8 mouse cellular contexts compared by ENCODE assay signal in genomic region chr11:69408541-69409377, GRCm38 (mm10). TPM values are rescaled to one million over a fixed set of nuclear protein-coding genes. Genes with fewer than 3 reads are reported as not detected.
DNase-seq lines count a peak whose midpoint lies in the region; ATAC-seq and TF ChIP-seq lines count a peak whose summit lies in the region.

No protein-coding gene starts in this region.

- WGBS in bone marrow, adult 2 months = under 1% methylated on average over 33 of the region's 33 CpGs
- 1% methylated on average over 33 of the region's 33 CpGs for WGBS in heart, embryonic 11.5 days (ENCODE audit: insufficient replicate concordance)
- under 1% methylated on average over 33 of the region's 33 CpGs for WGBS in kidney, embryonic 15.5 days
- under 1% methylated on average over 33 of the region's 33 CpGs for WGBS in midbrain, postnatal 0 days

- peak overlapping the region; percentile 92 for H3K9ac ChIP-seq in heart, embryonic 11.5 days (ENCODE audit: low read depth, low read length)
- H3K9ac ChIP-seq in kidney, embryonic 15.5 days = peak overlapping the region; percentile 83
- peak overlapping the region; percentile 98 for H3K9ac ChIP-seq in midbrain, postnatal 0 days (replicated peaks; ENCODE audit: low read length, poor library complexity, severe bottlenecking)

- H3K9me3 ChIP-seq in erythroblast, embryonic 14.5 days (ENCODE audit: control insufficient read depth, low read length) = no peaks in the 10 kb centered on the region
- no peaks in the 10 kb centered on the region for H3K9me3 ChIP-seq in heart, embryonic 11.5 days (replicated peaks; ENCODE audit: control insufficient read depth, low read length)
- no peaks in the 10 kb centered on the region for H3K9me3 ChIP-seq in kidney, embryonic 15.5 days (replicated peaks)
- H3K9me3 ChIP-seq in midbrain, postnatal 0 days (ENCODE audit: low read length) = no peaks in the 10 kb centered on the region

- ATAC-seq in heart, embryonic 11.5 days (replicated peaks; ENCODE audit: insufficient number of reproducible peaks, low FRiP score, low TSS enrichment) = peak; percentile 70
- peak; percentile 73 for ATAC-seq in kidney, embryonic 15.5 days (replicated peaks; ENCODE audit: low FRiP score)
- ATAC-seq in midbrain, postnatal 0 days (ENCODE audit: low FRiP score) = peak; percentile 67

- H3K27me3 ChIP-seq in erythroblast, embryonic 14.5 days (ENCODE audit: control insufficient read depth) = no peaks in the 10 kb centered on the region
- no peaks in the 10 kb centered on the region for H3K27me3 ChIP-seq in heart, embryonic 11.5 days (ENCODE audit: control insufficient read depth, insufficient read depth, low read length)
- no peaks in the 10 kb centered on the region for H3K27me3 ChIP-seq in kidney, embryonic 15.5 days
- no peaks in the 10 kb centered on the region for H3K27me3 ChIP-seq in midbrain, postnatal 0 days (ENCODE audit: insufficient read depth, low read length)

- H3K4me1 ChIP-seq in bone marrow, adult 2 months (ENCODE audit: control insufficient read depth, insufficient read depth, low read length) = peaks cover 5% of the 10 kb centered on the region; the same call in 1 of the 2 replicates
- peaks cover 67% of the 10 kb centered on the region for H3K4me1 ChIP-seq in erythroblast, embryonic 14.5 days (ENCODE audit: control insufficient read depth)
- H3K4me1 ChIP-seq in heart, embryonic 11.5 days (ENCODE audit: control insufficient read depth, insufficient read depth, low read length) = peaks cover 30% of the 10 kb centered on the region
- H3K4me1 ChIP-seq in kidney, embryonic 15.5 days = peaks cover 47% of the 10 kb centered on the region
- H3K4me1 ChIP-seq in midbrain, postnatal 0 days (ENCODE audit: insufficient read depth, low read length) = peaks cover 27% of the 10 kb centered on the region

- peak overlapping the region; percentile 96 for H3K27ac ChIP-seq in bone marrow, adult 2 months (ENCODE audit: control insufficient read depth, insufficient read depth, low read depth, low read length, poor library complexity)
- H3K27ac ChIP-seq in heart, embryonic 11.5 days (ENCODE audit: low read depth, low read length) = peak overlapping the region; percentile 98
- peak overlapping the region; percentile 97 for H3K27ac ChIP-seq in kidney, embryonic 15.5 days
- H3K27ac ChIP-seq in midbrain, postnatal 0 days (ENCODE audit: low read depth, low read length) = peak overlapping the region; percentile 89

- TF ChIP-seq POLR2A in bone marrow, adult 2 months (IDR thresholded peaks at IDR 0.05; ENCODE audit: borderline replicate concordance, control insufficient read depth, low read depth, low read length) = peak; percentile 79; the same call in 1 of the 2 replicates

- peak overlapping the region; percentile 99 for H3K4me2 ChIP-seq in heart, embryonic 11.5 days
- H3K4me2 ChIP-seq in kidney, embryonic 15.5 days = peak overlapping the region; percentile 95
- H3K4me2 ChIP-seq in midbrain, postnatal 0 days (ENCODE audit: low read depth, low read length, poor library complexity, severe bottlenecking) = peak overlapping the region; percentile 94

- no peak for TF ChIP-seq CTCF in bone marrow, adult 2 months (IDR thresholded peaks at IDR 0.05; ENCODE audit: control insufficient read depth, insufficient read depth, low read length)
- no peak for TF ChIP-seq CTCF in midbrain, postnatal 0 days (IDR thresholded peaks at IDR 0.05)

- peak overlapping the region; percentile 98 for H3K4me3 ChIP-seq in bone marrow, adult 2 months (replicated peaks; ENCODE audit: control insufficient read depth, low read depth, low read length)
- H3K4me3 ChIP-seq in erythroblast, embryonic 14.5 days (replicated peaks) = peak overlapping the region; percentile 92
- H3K4me3 ChIP-seq in heart, embryonic 11.5 days (ENCODE audit: low read depth, low read length) = peak overlapping the region; percentile 90
- H3K4me3 ChIP-seq in kidney, embryonic 15.5 days (replicated peaks) = peak overlapping the region; percentile 77
- H3K4me3 ChIP-seq in midbrain, postnatal 0 days (ENCODE audit: low read depth, low read length) = peak overlapping the region; percentile 73

- DNase-seq in B cell, adult 2 months = peak; percentile 77 to 78
- peak; percentile 87 for DNase-seq in liver
- DNase-seq in midbrain, postnatal 0 days (ENCODE audit: low spot score) = peak; percentile 96
- peak; percentile 87 to 88 for DNase-seq in spleen, postnatal 36 days (ENCODE audit: low spot score in 2 of 2)

- H3K36me3 ChIP-seq in erythroblast, embryonic 14.5 days (ENCODE audit: control insufficient read depth) = peaks cover 36% of the 10 kb centered on the region
- peaks cover 38% of the 10 kb centered on the region for H3K36me3 ChIP-seq in heart, embryonic 11.5 days (ENCODE audit: control insufficient read depth, insufficient read depth, low read length)
- H3K36me3 ChIP-seq in kidney, embryonic 15.5 days = peaks cover 62% of the 10 kb centered on the region
- peaks cover 47% of the 10 kb centered on the region for H3K36me3 ChIP-seq in midbrain, postnatal 0 days (ENCODE audit: insufficient read depth, low read length)

RNA-seq across cellular contexts. Expression of gene Kdm6b, which starts 4.7 kb away (rescaled TPM):
- polyA plus RNA-seq in bone marrow, adult 2 months (2011; ENCODE audit: insufficient read depth, insufficient read length, low replicate concordance, missing spikeins) = 13.7 and 29.2 TPM in 2 replicates
- 0.51 and 0.65 TPM in 2 replicates for polyA plus RNA-seq in erythroblast, embryonic 14.5 days (2012)
- polyA plus RNA-seq in heart, embryonic 11.5 days (2014; fragmentation: Nextera tagmentation; extraction: Ambion mirVana) = 21.5 and 25.1 TPM in 2 replicates
- 32.6 and 33.0 TPM in 2 replicates for polyA plus RNA-seq in kidney, embryonic 15.5 days (2015; fragmentation: Nextera tagmentation; extraction: Ambion mirVana)
- 12.1 and 14.5 TPM in 2 replicates for total RNA-seq in midbrain, postnatal 0 days (2014; rRNA removed)
- polyA plus RNA-seq in midbrain, postnatal 0 days (2015; fragmentation: Nextera tagmentation; extraction: Ambion mirVana) = 18.9 and 22.7 TPM in 2 replicates

RNA-seq across cellular contexts. Expression of gene Tmem88, which starts 10.7 kb away (rescaled TPM):
- polyA plus RNA-seq in bone marrow, adult 2 months (2011; ENCODE audit: insufficient read depth, insufficient read length, low replicate concordance, missing spikeins) = 1.6 TPM in 1 of 2 replicates, not detected in the other
- 0.08 TPM in 1 of 2 replicates, not detected in the other for polyA plus RNA-seq in erythroblast, embryonic 14.5 days (2012)
- 30.5 and 31.7 TPM in 2 replicates for polyA plus RNA-seq in heart, embryonic 11.5 days (2014; fragmentation: Nextera tagmentation; extraction: Ambion mirVana)
- polyA plus RNA-seq in kidney, embryonic 15.5 days (2015; fragmentation: Nextera tagmentation; extraction: Ambion mirVana) = 41.9 and 44.3 TPM in 2 replicates
- 4.4 and 5.7 TPM in 2 replicates for total RNA-seq in midbrain, postnatal 0 days (2014; rRNA removed)
- polyA plus RNA-seq in midbrain, postnatal 0 days (2015; fragmentation: Nextera tagmentation; extraction: Ambion mirVana) = 5.8 and 6.3 TPM in 2 replicates

RNA-seq across cellular contexts. Expression of gene Cyb5d1, which starts 13.3 kb away (rescaled TPM):
- polyA plus RNA-seq in bone marrow, adult 2 months (2011; ENCODE audit: insufficient read depth, insufficient read length, low replicate concordance, missing spikeins) = 5.1 and 9.1 TPM in 2 replicates
- 0.12 and 0.40 TPM in 2 replicates for polyA plus RNA-seq in erythroblast, embryonic 14.5 days (2012)
- polyA plus RNA-seq in heart, embryonic 11.5 days (2014; fragmentation: Nextera tagmentation; extraction: Ambion mirVana) = 19.6 and 25.0 TPM in 2 replicates
- polyA plus RNA-seq in kidney, embryonic 15.5 days (2015; fragmentation: Nextera tagmentation; extraction: Ambion mirVana) = 30.2 and 30.5 TPM in 2 replicates
- 16.5 and 22.6 TPM in 2 replicates for total RNA-seq in midbrain, postnatal 0 days (2014; rRNA removed)
- 18.2 and 18.8 TPM in 2 replicates for polyA plus RNA-seq in midbrain, postnatal 0 days (2015; fragmentation: Nextera tagmentation; extraction: Ambion mirVana)

RNA-seq across cellular contexts. Expression of gene Naa38, which starts 13.5 kb away (rescaled TPM):
- polyA plus RNA-seq in bone marrow, adult 2 months (2011; ENCODE audit: insufficient read depth, insufficient read length, low replicate concordance, missing spikeins) = 23.1 and 43.9 TPM in 2 replicates
- polyA plus RNA-seq in erythroblast, embryonic 14.5 days (2012) = 17.5 and 24.2 TPM in 2 replicates
- polyA plus RNA-seq in heart, embryonic 11.5 days (2014; fragmentation: Nextera tagmentation; extraction: Ambion mirVana) = 166 and 170 TPM in 2 replicates
- 153 and 155 TPM in 2 replicates for polyA plus RNA-seq in kidney, embryonic 15.5 days (2015; fragmentation: Nextera tagmentation; extraction: Ambion mirVana)
- total RNA-seq in midbrain, postnatal 0 days (2014; rRNA removed) = 32.6 and 95.9 TPM in 2 replicates
- polyA plus RNA-seq in midbrain, postnatal 0 days (2015; fragmentation: Nextera tagmentation; extraction: Ambion mirVana) = 120 and 147 TPM in 2 replicates

RNA-seq across cellular contexts. Expression of gene Chd3, which starts 39.6 kb away (rescaled TPM):
- polyA plus RNA-seq in bone marrow, adult 2 months (2011; ENCODE audit: insufficient read depth, insufficient read length, low replicate concordance, missing spikeins) = 49.6 and 54.5 TPM in 2 replicates
- 1.1 and 1.8 TPM in 2 replicates for polyA plus RNA-seq in erythroblast, embryonic 14.5 days (2012)
- polyA plus RNA-seq in heart, embryonic 11.5 days (2014; fragmentation: Nextera tagmentation; extraction: Ambion mirVana) = 15.5 and 21.8 TPM in 2 replicates
- 54.8 and 62.8 TPM in 2 replicates for polyA plus RNA-seq in kidney, embryonic 15.5 days (2015; fragmentation: Nextera tagmentation; extraction: Ambion mirVana)
- total RNA-seq in midbrain, postnatal 0 days (2014; rRNA removed) = 284 and 298 TPM in 2 replicates
- polyA plus RNA-seq in midbrain, postnatal 0 days (2015; fragmentation: Nextera tagmentation; extraction: Ambion mirVana) = 51.6 and 58.9 TPM in 2 replicates

Comparison
In these comparisons a context has a peak if more than half of its experiments do, and no peak if none do; other contexts are left out.
1. Peak in every context shown above with its lines: DNase-seq, ATAC-seq, H3K4me3 ChIP-seq and H3K27ac ChIP-seq.